Mouse (Mus musculus): ENCODE measurements around the gene Ccser1. TPM values are rescaled to one million over a fixed set of nuclear protein-coding genes. Genes with fewer than 3 reads are reported as not detected.

Gene Ccser1
- polyA plus RNA-seq, 1 experiment from 2014 or later = 6.9 TPM

GRCm38 (mm10) chr6:62263899-62264298 lies 1083.8 kb downstream of the Ccser1 start:
- Histone ChIP-seq H3K27me3 (ENCODE audit: control insufficient read depth, insufficient read depth, low read length) (no peaks in the 10 kb centered on the region), H3K9ac (ENCODE audit: low read length) (no peak overlapping the region), H3K4me2 (replicated peaks; ENCODE audit: low read depth) (no peak overlapping the region), H3K27ac (replicated peaks) (no peak overlapping the region), H3K9me3 (ENCODE audit: control insufficient read depth, low read length) (no peaks in the 10 kb centered on the region), H3K4me3 (ENCODE audit: low read depth, low read length) (no peak overlapping the region), H3K4me1 (replicated peaks; ENCODE audit: control insufficient read depth, insufficient read depth) (no peaks in the 10 kb centered on the region), H3K36me3 (ENCODE audit: control insufficient read depth, insufficient read depth, low read length) (no peaks in the 10 kb centered on the region)
- ATAC-seq (ENCODE audit: low FRiP score, low TSS enrichment) = no peak
- TF ChIP-seq EP300 (optimal IDR thresholded peaks at IDR 0.05) (no peak), CTCF (IDR thresholded peaks at IDR 0.05; ENCODE audit: low read depth) (no peak)
- no peak for DNase-seq (ENCODE audit: low spot score)
- 15% methylated on average over 1 of the region's 1 CpGs for WGBS

DNA sequence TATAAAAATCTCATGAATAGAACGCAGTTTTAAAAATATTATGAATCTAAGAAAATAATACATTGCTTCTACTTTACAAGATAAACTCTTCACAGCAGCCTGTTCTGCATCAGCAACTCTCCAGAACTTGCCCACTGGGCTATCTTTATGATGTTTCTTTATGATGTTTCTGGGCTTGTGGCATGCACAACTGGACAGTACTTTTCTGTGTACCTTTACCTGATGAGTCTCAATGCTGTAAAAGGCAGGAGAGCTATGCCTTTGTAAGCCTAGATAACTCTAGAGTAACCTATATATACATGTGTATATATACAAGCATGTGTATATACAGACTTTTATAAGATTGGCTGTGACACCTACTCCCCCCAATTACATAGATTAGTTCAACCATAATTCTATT lies 1084.4 kb downstream of the Ccser1 start:
- no peak for DNase-seq (ENCODE audit: low spot score)
- Histone ChIP-seq H3K4me2 (replicated peaks; ENCODE audit: low read depth) (no peak overlapping the region), H3K27me3 (ENCODE audit: control insufficient read depth, insufficient read depth, low read length) (no peaks in the 10 kb centered on the region), H3K4me3 (ENCODE audit: low read depth, low read length) (no peak overlapping the region), H3K36me3 (ENCODE audit: control insufficient read depth, insufficient read depth, low read length) (no peaks in the 10 kb centered on the region), H3K9ac (ENCODE audit: low read length) (no peak overlapping the region), H3K9me3 (ENCODE audit: control insufficient read depth, low read length) (no peaks in the 10 kb centered on the region), H3K27ac (replicated peaks) (no peak overlapping the region), H3K4me1 (replicated peaks; ENCODE audit: control insufficient read depth, insufficient read depth) (no peaks in the 10 kb centered on the region)
- no peak for ATAC-seq (ENCODE audit: low FRiP score, low TSS enrichment)
- TF ChIP-seq EP300 (optimal IDR thresholded peaks at IDR 0.05) (no peak), CTCF (IDR thresholded peaks at IDR 0.05; ENCODE audit: low read depth) (no peak)
- WGBS = 52% methylated on average over 1 of the region's 1 CpGs

GRCm38 (mm10) chr6:62281256-62281655 lies 1101.1 kb downstream of the Ccser1 start:
- ATAC-seq (ENCODE audit: low FRiP score, low TSS enrichment) = no peak
- no peak for TF ChIP-seq EP300 (optimal IDR thresholded peaks at IDR 0.05)
- no peak for TF ChIP-seq CTCF (IDR thresholded peaks at IDR 0.05; ENCODE audit: low read depth)
- DNase-seq (ENCODE audit: low spot score) = no peak
- Histone ChIP-seq H3K27me3 (ENCODE audit: control insufficient read depth, insufficient read depth, low read length) (no peaks in the 10 kb centered on the region), H3K4me3 (ENCODE audit: low read depth, low read length) (no peak overlapping the region), H3K36me3 (ENCODE audit: control insufficient read depth, insufficient read depth, low read length) (no peaks in the 10 kb centered on the region), H3K9ac (ENCODE audit: low read length) (no peak overlapping the region), H3K4me2 (replicated peaks; ENCODE audit: low read depth) (no peak overlapping the region), H3K4me1 (replicated peaks; ENCODE audit: control insufficient read depth, insufficient read depth) (no peaks in the 10 kb centered on the region), H3K27ac (replicated peaks) (no peak overlapping the region), H3K9me3 (ENCODE audit: control insufficient read depth, low read length) (no peaks in the 10 kb centered on the region)
- WGBS = 76% methylated on average over 3 of the region's 3 CpGs

DNA sequence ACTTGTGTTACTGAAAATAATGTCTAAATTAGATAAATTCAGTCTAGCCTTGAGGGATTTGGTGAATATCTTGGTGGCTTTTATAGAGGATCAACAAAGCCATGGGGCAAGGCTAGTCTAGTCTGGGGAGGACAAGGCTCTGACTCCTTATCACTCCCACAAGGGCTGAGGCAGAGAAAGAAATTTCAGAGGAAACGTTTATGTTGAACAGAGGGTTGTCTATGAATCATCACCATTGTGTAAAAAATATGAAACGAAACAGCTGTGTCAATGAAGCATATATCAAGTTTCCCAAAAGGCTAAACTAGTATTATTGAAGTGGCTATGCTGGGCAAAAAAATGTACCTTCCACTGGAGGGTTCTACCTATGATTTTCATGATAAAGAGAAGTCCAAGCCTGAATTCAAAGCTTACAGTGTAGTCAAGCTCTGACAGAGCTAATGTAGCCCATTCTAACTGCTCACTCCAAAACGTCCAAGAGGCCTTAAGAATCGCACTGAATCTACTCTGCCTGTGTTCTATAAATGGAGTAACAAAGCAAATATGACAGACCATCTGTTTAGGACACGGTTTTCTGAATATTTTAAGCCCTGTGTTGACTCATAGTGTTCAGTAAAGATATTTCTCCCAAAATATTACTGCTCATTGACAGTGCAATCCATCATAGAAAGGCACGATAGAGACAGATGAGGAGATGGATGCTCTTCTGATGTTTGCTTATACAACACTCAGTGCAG lies 1121.6 kb downstream of the Ccser1 start:
- H3K9me3 ChIP-seq (ENCODE audit: control insufficient read depth, low read length) = no peaks in the 10 kb centered on the region
- ATAC-seq (ENCODE audit: low FRiP score, low TSS enrichment) (no peak), DNase-seq (ENCODE audit: low spot score) (no peak)
- H3K4me3 ChIP-seq (ENCODE audit: low read depth, low read length) = no peak overlapping the region
- no peaks in the 10 kb centered on the region for H3K27me3 ChIP-seq (ENCODE audit: control insufficient read depth, insufficient read depth, low read length)
- no peak overlapping the region for H3K9ac ChIP-seq (ENCODE audit: low read length)
- H3K36me3 ChIP-seq (ENCODE audit: control insufficient read depth, insufficient read depth, low read length) = no peaks in the 10 kb centered on the region
- TF ChIP-seq CTCF (IDR thresholded peaks at IDR 0.05; ENCODE audit: low read depth) (no peak), EP300 (optimal IDR thresholded peaks at IDR 0.05) (no peak)
- WGBS = 38% methylated on average over 6 of the region's 6 CpGs
- no peak overlapping the region for H3K4me2 ChIP-seq (replicated peaks; ENCODE audit: low read depth)
- no peak overlapping the region for H3K27ac ChIP-seq (replicated peaks)
- H3K4me1 ChIP-seq (replicated peaks; ENCODE audit: control insufficient read depth, insufficient read depth) = no peaks in the 10 kb centered on the region

DNA sequence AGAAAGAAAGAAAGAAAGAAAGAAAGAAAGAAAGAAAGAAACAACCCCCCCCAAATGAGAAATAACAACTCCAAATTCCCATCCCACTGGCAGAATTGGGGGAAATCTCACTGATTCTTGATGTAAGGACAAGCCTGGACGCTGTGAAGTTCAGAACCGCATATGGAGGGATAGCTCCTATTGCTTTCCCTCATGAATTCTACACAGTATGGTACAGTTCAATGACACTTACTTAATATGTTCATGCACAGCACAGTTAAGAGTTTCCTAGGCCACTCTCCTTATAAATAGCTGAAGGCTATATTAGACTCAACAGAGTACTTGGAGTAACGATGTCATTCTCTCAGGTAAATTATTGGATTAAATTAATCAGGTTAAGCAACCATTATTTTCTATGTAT lies 1138.5 kb downstream of the Ccser1 start:
- no peak overlapping the region for H3K4me2 ChIP-seq (replicated peaks; ENCODE audit: low read depth)
- H3K9me3 ChIP-seq (ENCODE audit: control insufficient read depth, low read length) = no peaks in the 10 kb centered on the region
- ATAC-seq (ENCODE audit: low FRiP score, low TSS enrichment) (no peak), DNase-seq (ENCODE audit: low spot score) (no peak)
- H3K4me3 ChIP-seq (ENCODE audit: low read depth, low read length) = no peak overlapping the region
- WGBS = 77% methylated on average over 3 of the region's 3 CpGs
- no peaks in the 10 kb centered on the region for H3K36me3 ChIP-seq (ENCODE audit: control insufficient read depth, insufficient read depth, low read length)
- no peak overlapping the region for H3K27ac ChIP-seq (replicated peaks)
- H3K9ac ChIP-seq (ENCODE audit: low read length) = no peak overlapping the region
- TF ChIP-seq CTCF (IDR thresholded peaks at IDR 0.05; ENCODE audit: low read depth) (no peak), EP300 (optimal IDR thresholded peaks at IDR 0.05) (no peak)
- no peaks in the 10 kb centered on the region for H3K27me3 ChIP-seq (ENCODE audit: control insufficient read depth, insufficient read depth, low read length)
- H3K4me1 ChIP-seq (replicated peaks; ENCODE audit: control insufficient read depth, insufficient read depth) = no peaks in the 10 kb centered on the region

GRCm38 (mm10) chr6:62340319-62340718 lies 1160.2 kb downstream of the Ccser1 start:
- H3K27ac ChIP-seq (replicated peaks) = no peak overlapping the region
- no peak overlapping the region for H3K4me3 ChIP-seq (ENCODE audit: low read depth, low read length)
- no peaks in the 10 kb centered on the region for H3K27me3 ChIP-seq (ENCODE audit: control insufficient read depth, insufficient read depth, low read length)
- no peak overlapping the region for H3K9ac ChIP-seq (ENCODE audit: low read length)
- no peaks in the 10 kb centered on the region for H3K4me1 ChIP-seq (replicated peaks; ENCODE audit: control insufficient read depth, insufficient read depth)
- H3K4me2 ChIP-seq (replicated peaks; ENCODE audit: low read depth) = no peak overlapping the region
- ATAC-seq (ENCODE audit: low FRiP score, low TSS enrichment) (no peak), DNase-seq (ENCODE audit: low spot score) (no peak)
- no peaks in the 10 kb centered on the region for H3K36me3 ChIP-seq (ENCODE audit: control insufficient read depth, insufficient read depth, low read length)
- H3K9me3 ChIP-seq (ENCODE audit: control insufficient read depth, low read length) = no peaks in the 10 kb centered on the region
- WGBS = 62% methylated on average over 3 of the region's 3 CpGs
- TF ChIP-seq CTCF (IDR thresholded peaks at IDR 0.05; ENCODE audit: low read depth) = no peak
- TF ChIP-seq EP300 (optimal IDR thresholded peaks at IDR 0.05) = no peak

Data from stomach, postnatal 0 days (tissue).